Mouse (Mus musculus): ENCODE data around the gene Tnp2.

Gene Tnp2

DNA sequence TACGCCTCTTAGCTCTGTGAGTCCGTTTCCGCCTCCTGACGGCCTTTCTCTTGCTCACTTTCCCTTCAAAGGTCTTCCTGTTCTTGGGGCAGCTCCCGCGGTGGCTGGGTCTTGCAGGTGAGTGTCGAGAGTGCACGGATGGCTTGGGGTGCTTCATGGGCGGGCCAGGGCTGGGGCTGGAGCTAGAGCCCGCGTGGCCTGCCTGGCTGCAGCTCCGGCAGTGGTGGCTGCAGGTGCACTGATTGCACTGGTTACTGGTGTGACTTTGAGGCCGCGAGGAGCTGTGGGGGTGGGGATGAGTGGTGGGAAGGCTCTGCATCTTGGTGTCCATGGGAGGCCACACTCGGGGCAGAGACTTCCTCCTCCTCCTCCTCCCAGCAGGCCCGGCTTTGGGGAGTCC lies at the start of gene Tnp2:
Gene Tnp2, minus strand, starts transcription at position 390 of the 400 bp plus-strand sequence.
- in situ Hi-C loops (cut with MboI, MseI) = loop anchor here (5.0 kb wide), 2 partner anchors 49 to 221 kb away; partner anchors contain the start of gene Rmi2

DNA sequence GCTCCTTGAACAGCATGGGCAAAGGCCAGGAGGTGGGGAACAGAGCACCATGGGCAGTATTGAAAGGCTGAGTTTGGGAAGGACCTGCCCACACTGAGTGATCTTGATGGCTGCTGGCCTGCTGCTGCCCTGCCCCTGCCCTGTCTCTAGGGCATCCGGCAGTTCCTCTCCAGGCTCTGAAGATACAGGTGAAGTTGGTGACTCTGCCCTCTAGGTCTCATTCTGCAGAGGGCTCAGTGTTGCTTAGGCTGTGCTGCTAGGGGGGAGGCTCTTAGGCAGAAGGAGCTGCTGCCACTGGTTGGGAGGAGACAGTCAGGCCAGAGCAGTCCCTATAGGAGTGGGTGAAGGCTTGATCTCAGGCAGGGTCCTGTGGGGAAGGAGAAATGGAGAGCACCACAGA lies 49.4 kb upstream of the Tnp2 start:
- in situ Hi-C loops (cut with MboI, MseI) = loop anchor here (5.0 to 10.0 kb wide), 2 partner anchors 51 to 423 kb away; partner anchors contain the start of genes Nubp1, Socs1 and Tnp2

DNA sequence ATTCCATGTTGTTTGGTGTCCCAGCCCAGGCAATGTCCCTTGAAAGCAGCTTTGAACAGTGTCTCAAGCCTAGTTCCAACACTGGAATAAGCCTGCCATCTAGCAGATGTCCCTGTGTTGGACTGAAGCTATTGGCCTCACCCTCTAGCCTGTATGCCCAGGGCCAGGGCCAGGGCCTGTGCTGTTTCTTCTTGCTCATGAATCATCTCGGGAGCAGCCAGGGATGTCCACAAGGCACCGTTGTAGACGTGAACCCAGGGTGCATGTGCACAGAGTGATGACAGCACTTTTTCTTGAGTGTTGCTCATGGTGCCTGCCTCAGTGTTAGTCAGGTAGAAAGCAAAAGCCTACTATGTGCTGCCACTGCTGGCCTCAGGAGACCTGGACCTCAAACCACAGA lies 48.8 kb upstream of the Tnp2 start:
- in situ Hi-C loops (cut with MboI, MseI) = loop anchor here (5.0 to 10.0 kb wide), 2 partner anchors 50 to 422 kb away; partner anchors contain the start of genes Nubp1, Socs1 and Tnp2

DNA sequence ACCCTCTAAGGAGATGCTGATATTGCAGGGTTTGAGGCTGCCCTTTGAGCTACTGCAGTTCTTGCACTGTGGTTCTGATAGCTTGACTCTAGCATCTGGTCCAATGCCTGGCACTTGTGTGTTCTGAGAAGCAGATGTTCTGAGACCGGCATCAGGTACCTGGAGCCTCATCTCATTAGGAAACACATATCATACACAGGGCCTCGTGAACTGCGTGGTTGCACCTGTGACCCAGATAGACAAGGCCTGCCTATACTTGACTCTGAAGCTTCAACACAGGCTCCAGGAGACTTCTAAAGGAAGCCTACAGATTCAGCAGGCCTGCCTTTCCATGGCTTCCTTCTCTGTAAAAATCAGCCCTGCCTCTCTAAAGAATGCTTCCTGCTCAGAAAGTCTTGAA lies 47.9 kb upstream of the Tnp2 start:
- in situ Hi-C loops (cut with MboI, MseI) = loop anchor here (5.0 to 10.0 kb wide), 2 partner anchors 49 to 422 kb away; partner anchors contain the start of genes Nubp1, Socs1 and Tnp2

DNA sequence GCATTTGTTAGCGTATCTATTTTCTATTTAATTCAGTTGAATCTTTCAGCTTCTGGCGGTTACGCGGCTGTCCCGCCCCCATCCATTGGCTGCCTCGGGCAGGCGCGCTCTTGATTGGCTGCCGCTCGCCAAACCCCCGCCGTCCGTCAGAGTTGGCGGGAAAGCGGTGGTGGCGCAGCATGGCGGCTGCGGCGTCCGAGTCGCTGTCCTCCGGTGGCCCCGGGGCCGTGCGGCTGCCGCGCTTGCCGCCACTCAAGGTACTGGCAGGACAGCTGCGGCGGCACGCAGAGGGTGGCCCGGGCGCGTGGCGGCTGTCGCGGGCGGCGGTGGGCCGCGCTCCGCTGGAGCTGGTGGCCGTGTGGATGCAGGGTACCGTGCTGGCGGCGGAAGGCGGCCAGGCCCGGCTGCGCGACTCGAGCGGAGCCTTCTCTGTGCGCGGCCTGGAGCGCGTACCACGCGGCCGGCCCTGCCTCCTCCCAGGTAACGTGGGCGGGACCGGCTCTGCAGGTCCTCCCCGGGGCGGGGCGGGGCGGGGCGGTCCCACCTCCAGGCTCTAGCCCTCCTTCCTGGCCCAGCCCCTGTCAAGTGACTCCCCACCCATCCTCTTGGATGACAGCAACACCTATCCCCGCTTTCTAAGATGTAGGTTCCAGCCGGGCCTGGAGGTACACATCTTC lies 46.6 kb upstream of the Tnp2 start, which contains the start of gene Rmi2:
Gene Rmi2, plus strand, starts transcription at position 149 of the 677 bp plus-strand sequence.
- in situ Hi-C loops (cut with MboI, MseI) = loop anchor here (5.0 to 10.0 kb wide), 2 partner anchors 48 to 420 kb away; partner anchors contain the start of genes Nubp1, Socs1 and Tnp2

DNA sequence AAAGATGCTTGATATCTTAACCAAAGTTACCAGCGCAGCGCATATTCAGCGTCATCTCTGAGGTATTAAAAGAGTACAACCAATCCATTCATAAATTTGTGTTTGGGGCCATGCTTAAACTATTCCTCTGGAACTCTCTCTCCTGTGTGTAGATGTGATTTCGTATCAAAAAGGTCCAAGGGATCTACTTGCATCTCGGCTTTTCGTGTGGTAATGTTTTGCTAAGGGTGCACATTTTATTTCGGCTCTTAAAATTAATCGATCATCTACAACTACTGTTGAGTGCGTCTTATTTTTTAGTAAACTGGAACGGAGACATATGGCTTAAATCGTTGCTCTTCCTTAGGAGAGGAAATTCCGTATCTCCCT lies 46.1 kb upstream of the Tnp2 start:
- in situ Hi-C loops (cut with MboI, MseI) = loop anchor here (10.0 kb wide), 1 partner anchor 420 kb away; the partner anchor contains the start of gene Nubp1

DNA sequence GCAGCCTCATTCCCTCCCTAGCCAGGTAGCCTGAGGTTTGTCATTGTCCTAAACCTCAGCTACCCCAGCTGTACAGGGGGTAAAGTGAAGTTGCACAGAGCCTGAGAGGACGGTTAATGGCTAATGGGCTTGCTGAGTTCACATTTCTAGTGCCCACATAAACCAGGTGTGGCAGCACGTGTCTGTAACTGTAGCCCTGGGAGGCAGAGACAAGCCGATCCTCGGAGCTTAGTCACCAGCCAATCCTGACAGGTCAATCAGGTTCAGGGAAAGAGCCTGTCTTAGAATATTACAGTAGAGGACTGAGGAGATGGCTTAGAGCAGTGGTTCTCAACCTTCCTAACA lies 40.0 kb upstream of the Tnp2 start:
- in situ Hi-C loops (cut with MboI, MseI) = no loop called here

DNA sequence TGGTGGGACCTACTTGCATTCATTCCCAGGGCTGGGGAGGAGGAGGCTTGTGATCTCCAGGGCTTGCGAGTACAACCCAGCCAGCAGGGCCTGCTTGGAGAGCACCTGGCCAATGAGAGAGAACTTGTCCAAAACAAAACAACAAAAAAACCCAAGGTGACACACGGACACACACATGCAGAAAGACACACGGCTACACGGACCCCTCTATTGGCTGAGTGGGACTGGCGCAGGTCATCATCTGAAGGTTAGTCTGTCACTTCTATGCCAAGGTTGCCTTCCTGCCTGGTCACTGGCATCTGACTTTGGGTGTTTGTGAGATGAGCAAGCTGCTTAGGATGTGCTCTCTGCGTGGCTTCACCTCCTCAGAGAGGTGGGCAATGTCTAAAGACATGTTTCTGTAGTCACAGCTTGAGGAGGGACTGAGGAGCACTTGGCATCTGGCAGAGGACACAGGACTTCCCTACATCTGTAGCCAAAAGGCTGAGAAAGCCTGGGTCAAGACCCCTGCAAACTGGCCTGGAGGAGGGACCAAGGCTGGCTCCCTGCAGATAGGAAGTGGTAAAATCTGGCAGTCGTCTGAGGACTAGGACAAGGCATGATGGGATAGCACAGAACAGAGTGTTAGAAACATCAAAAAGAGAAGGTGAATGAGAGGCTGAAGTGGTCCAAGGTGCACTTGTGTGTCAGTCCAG lies 39.5 kb upstream of the Tnp2 start:
- in situ Hi-C loops (cut with MboI, MseI) = no loop called here

DNA sequence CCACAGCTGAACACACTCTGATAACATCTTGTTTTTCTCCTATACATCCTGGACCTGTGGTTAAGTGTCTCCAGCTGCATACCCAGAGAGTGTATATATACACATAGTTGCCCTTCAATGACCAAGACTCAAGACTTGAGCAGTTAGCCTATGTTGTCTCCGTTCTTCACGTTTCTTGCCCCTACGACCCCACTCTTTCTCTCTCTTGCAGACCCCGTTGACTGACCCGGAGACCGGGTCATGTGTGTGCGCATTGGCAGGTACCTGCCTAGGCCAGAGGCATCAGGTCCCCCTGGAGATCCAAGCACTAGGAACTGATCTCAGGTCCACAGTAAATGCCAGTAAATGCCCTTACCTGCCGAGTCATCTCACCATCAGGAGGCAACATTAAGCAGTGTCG lies 38.8 kb upstream of the Tnp2 start:
- in situ Hi-C loops (cut with MboI, MseI) = no loop called here

DNA sequence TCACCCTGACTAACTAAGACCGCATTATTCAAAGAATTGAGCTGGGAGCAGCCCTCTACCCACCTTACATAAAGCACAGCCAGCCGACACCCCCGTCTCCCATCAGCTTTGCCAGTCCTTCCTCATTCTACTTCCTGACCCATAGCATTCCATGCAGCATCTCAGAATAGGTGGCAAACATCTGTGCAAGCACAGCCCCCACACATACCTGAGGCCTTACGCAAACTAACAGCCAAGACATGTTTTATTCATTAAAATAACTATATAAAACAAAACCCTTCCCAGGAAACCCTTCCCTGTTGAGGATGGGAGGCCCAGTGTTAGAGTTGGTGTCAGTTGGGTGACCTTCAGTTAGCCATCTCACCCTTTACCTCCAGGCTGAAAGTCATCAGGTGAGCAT lies 37.4 kb upstream of the Tnp2 start:
- in situ Hi-C loops (cut with MboI, MseI) = no loop called here

DNA sequence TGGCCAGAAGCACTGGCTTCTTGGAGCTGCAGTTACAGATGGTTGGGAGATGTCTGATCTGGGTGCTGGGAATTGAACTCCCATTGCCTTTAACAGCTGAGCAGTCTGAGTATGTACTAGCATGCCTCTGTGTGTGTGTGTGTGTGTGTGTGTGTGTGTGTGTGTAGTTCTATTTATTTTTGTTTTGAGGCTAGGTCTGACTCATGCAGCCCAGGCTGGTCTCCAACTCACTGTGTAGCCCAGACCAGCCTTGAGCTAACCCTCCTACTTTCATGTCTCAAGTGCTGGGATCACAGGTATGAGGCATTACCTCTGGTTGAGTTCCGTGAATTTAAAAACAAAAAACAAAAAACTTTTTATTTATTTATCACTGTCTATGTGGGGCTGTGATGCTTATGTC lies 36.1 kb upstream of the Tnp2 start:
- in situ Hi-C loops (cut with MboI, MseI) = loop anchor here (25.0 kb wide), 1 partner anchor 1987 kb away; the partner anchor contains the start of gene 1810013L24Rik

DNA sequence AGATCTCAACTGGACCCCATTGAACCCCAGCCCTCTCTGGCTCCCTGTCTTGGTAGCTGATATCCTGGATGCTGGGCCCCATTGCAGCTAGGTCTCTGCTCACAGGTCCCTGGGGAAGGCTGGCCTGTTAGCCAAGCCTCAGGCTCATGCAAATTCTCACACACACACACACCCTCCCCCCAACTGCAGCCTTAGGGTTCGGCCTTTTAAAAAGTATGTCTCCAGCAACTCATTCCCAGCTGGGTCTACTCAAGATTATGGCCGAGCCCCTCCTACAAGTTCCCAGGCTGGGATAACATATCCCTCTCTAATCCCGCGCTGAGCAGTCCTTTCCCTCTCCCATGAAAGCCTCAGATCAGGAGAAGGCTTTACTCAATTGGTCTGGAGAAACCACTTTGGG lies 32.9 kb upstream of the Tnp2 start:
- in situ Hi-C loops (cut with MboI, MseI) = loop anchor here (25.0 kb wide), 1 partner anchor 1984 kb away; the partner anchor contains the start of gene 1810013L24Rik

DNA sequence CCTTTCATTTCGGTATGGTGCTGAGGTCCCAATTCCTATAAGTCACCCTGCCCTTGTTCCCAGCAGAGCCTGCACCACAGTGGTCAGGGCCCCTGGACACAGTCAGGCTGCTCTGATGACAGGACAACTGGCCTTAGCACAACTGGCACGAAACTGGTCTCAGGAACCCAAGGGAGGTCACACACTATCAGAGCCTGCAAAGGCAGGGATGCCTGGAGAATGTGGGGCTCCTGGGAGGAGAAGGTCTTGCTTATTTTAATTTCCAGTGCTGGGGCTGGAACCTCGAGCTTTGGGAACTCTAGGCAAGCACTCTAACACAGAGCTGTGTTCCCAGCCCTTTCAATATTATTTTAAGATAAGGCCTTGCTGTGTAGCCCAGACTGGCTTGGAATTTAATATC lies 31.5 kb upstream of the Tnp2 start:
- in situ Hi-C loops (cut with MboI, MseI) = loop anchor here (25.0 kb wide), 1 partner anchor 1983 kb away; the partner anchor contains the start of gene 1810013L24Rik

DNA sequence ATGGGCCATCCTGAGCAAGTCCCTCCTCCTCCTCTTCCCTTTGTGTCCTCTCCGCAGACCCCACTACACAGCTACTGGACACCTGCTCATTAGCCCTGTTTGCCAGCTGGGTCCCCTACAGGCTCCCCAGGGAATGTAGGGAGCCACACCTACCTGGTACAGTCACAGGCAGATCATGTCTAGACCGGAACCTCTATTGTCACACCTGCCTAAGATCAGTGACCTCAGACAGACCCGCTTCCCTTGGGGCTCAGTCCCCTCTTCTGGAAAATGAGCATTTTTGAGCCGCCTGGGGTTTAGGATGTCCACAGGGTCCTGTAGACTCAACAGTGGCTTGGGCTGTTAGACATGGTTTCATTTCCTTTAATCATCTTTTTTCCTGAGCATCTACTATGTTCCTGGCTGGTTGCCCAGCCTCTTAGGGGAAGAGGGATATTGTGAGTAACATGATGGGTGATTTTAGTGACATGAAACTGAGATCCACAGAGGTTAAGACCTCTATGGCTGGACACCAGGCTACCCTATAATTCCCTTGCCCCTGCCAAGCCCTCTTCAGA lies 30.2 kb upstream of the Tnp2 start:
- in situ Hi-C loops (cut with MboI, MseI) = loop anchor here (25.0 kb wide), 1 partner anchor 1981 kb away; the partner anchor contains the start of gene 1810013L24Rik

DNA sequence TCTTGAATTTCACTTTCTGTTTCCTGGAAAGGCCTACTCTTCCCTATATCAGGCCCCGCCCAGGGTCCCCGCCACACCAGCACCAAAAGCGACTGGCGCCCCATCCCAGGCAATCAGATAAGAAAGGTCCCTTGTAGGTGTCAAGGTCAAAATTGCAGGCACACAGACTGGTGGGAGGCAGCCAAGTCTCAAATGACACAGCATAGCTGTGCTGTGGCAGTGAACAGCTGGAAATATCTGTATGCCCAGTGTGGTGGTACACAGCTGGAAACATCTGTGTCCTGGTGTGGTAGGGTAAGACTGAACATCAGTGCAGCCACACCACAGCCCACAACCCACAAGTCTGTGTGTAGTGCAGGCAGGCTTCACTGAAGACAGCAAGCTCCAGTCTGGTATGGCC lies 26.4 kb upstream of the Tnp2 start:
- in situ Hi-C loops (cut with MboI, MseI) = loop anchor here (25.0 kb wide), 1 partner anchor 1978 kb away; the partner anchor contains the start of gene 1810013L24Rik

DNA sequence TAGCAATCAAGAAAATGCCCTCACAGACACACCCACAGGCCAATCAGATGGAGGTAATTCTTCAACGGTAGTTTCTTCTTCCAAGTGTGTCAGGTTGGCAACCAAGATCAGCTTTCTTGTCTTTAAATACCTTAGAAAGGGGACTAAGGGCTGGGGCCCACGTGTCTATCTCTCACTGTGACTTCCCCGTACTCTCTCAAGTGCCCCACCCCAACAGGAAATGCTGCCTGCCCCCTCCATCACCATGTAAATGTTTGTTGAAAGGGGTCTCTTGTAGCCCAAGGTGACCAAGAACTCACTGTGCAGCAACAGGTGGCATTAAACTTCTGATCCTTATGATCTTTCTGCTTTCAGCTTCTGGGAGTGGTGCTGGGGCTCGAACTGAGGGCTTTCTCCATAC lies 25.3 kb upstream of the Tnp2 start:
- in situ Hi-C loops (cut with MboI, MseI) = loop anchor here (25.0 kb wide), 1 partner anchor 1976 kb away; the partner anchor contains the start of gene 1810013L24Rik

DNA sequence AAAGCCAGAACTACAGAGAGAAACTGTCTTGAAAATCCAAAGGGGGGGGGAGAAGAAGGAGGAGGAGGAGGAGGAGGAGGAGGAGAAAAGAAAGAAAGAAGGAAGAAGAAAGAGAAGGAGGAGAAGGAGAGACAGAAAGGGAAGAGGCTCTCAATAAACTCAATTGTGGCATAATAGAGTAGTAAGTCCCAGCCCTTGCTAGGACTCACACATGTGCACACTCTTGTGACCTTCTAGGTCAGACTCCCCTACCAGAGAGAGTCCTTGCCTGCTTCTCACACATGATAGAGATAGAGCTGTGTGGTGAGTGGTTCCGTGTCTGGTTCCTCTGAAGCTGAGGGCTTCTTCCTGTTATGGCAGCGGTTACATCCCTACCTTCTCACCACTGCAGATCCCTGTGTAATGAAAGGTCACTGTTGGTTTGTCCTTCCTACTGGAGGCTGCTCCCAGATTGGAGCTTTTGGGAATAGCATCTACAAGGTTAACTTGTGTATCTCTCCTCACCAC lies 24.5 kb upstream of the Tnp2 start, which contains the start of gene Gm11172:
Gene Gm11172, plus strand, starts transcription at position 51 of the 507 bp plus-strand sequence.
- in situ Hi-C loops (cut with MboI, MseI) = loop anchor here (25.0 kb wide), 1 partner anchor 1976 kb away; the partner anchor contains the start of gene 1810013L24Rik

DNA sequence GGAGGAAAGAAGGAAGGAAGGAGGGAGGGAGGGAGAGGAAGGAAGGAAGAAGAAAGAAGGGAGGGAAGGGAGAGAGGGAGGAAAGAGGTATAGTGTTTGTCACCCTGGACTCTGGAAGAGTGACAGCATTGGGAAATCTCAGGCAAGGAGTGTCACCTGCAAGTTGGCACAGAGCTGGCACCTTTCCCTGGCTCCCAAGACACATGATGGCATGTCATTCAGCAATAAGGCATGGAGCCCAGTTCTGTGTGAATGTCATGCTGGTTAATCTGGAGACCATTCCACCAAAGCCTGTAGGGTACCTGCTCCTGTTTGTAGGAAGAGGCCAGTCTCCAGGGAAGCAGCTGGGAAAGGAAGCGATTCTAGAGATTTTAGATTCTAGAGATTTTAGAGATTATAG lies 21.9 kb upstream of the Tnp2 start:
- in situ Hi-C loops (cut with MboI, MseI) = loop anchor here (25.0 kb wide), 1 partner anchor 1973 kb away; the partner anchor contains the start of gene 1810013L24Rik

DNA sequence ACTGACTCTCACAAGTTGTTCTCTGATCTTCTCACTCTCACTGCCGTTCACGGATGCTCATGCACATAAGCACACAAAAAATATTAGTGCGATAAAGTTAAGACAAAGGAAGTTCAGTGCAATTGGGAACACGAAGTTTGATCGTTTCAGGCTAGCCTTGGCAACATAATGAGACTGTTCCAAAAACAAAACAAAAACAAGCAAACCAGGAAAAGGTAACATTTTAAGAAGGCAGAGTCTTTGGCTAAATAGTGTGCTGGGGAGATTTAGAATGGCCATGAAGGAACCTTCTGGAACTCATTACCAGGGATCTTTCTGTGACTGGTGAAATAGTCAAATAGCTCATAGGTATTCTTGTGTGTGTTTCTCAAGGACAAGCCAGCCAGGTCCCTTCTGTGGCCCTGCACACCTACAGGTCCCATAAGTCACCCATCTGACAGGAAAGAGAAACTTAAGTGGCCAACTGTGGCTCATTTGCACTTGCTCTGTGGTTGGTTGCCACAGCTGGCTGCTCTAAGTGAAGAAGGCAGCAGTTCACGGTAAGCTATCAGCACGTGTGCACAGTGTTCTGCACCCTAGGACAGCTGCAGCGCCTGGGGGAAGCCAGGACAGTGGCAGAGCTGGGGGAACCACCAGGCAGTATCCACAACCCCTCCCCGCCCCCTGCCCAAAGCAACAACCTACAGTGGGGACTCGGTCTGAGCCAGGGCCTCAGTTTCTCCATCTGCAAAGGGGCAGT lies 17.5 kb upstream of the Tnp2 start, which contains the start of gene Prm1:
Gene Prm1, minus strand, starts transcription at position 51 of the 739 bp plus-strand sequence.
- in situ Hi-C loops (cut with MboI, MseI) = loop anchor here (25.0 kb wide), 1 partner anchor 1969 kb away; the partner anchor contains the start of gene 1810013L24Rik

DNA sequence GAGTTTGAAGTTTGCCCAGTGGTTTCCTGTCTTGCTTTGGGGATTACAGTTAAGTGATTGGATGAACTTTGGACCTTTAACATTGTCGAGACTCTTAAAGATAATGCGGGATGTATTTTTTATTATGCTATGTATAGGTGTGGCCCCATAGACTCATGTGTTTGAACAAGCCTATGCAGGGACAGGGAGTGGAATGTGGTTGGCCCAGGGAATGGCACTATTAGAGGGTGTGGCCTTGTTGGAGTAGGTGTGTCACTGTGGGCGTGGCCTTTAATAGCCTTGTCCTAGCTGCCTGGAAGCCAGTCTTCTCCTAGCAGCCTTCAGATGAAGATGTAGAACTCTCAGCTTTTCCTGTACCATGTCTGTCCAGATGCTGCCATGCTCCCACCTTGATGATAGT lies 14.0 kb upstream of the Tnp2 start:
- in situ Hi-C loops (cut with MboI, MseI) = loop anchor here (25.0 kb wide), 1 partner anchor 1965 kb away; the partner anchor contains the start of gene 1810013L24Rik
